In the genomic region with DNA sequence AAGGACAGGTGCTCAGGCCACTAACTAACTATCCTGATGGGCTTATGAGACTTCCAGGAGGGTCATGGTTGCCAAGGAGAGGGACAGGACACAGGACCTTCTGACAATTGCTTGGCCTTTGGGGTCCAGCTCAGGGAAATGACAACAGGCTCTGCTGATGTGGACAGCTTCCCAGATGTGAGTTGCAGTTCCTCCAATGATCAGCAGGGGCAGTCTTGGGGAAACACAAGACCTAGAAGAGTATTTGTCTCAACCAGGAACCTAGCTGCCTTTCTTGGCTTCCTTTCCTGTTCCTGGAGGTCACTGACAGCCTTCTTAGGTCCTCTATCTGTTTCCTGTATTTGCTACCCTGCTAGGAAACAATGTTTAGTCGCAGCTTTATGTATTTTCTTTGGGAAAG, we compare ENCODE assay signal across 10 mouse cellular contexts. TPM values are rescaled to one million over a fixed set of nuclear protein-coding genes. Genes with fewer than 3 reads are reported as not detected.
DNase-seq lines count a peak whose midpoint lies in the region; ATAC-seq and TF ChIP-seq lines count a peak whose summit lies in the region.
"Had no signal": no experiment of that assay in that cellular context is flagged by ENCODE, and none has a peak within 500 bp of the region (broad histone marks: within the 10 kb centered on the region; RNA-seq: fewer than 3 reads in every experiment).

No protein-coding gene starts in this region.

- H3K27ac ChIP-seq in gastrocnemius, adult 2 months = no peak overlapping the region
- no peak overlapping the region for H3K27ac ChIP-seq in neural tube, embryonic 11.5 days (ENCODE audit: low read depth, low read length)
- no peak overlapping the region for H3K27ac ChIP-seq in neural tube, embryonic 15.5 days (replicated peaks)
- no peak overlapping the region for H3K27ac ChIP-seq in liver, adult 2 months (replicated peaks; ENCODE audit: insufficient read depth, low read depth, low read length)
- no peak overlapping the region for H3K27ac ChIP-seq in forebrain, embryonic 15.5 days (replicated peaks)
- H3K27ac ChIP-seq: midbrain, embryonic 10.5 days had no signal

- no peaks in the 10 kb centered on the region for H3K36me3 ChIP-seq in neural tube, embryonic 11.5 days (ENCODE audit: control insufficient read depth, insufficient read depth, low read length)
- H3K36me3 ChIP-seq in neural tube, embryonic 15.5 days = no peaks in the 10 kb centered on the region
- H3K36me3 ChIP-seq in liver, adult 2 months (ENCODE audit: control insufficient read depth, insufficient read depth, low read length) = no peaks in the 10 kb centered on the region
- H3K36me3 ChIP-seq in forebrain, embryonic 15.5 days = no peaks in the 10 kb centered on the region
- H3K36me3 ChIP-seq: midbrain, embryonic 10.5 days had no signal

- DNase-seq in gastrocnemius, adult 2 months = no peak
- DNase-seq in gastrocnemius, postnatal 14 days = no peak
- DNase-seq in neural tube, embryonic 11.5 days (ENCODE audit: low spot score) = peak; percentile 10
- DNase-seq in liver, adult 2 months (ENCODE audit: extremely low read depth, low read depth, low spot score) = peak; percentile 1
- no peak for DNase-seq in cerebellum, postnatal 14 days
- no peak for DNase-seq in layer of hippocampus, adult 11-12 months (ENCODE audit: low spot score)
- DNase-seq: right cerebral cortex, postnatal 25 days had no signal

- no peak overlapping the region for H3K4me3 ChIP-seq in gastrocnemius, adult 2 months
- H3K4me3 ChIP-seq in neural tube, embryonic 11.5 days (ENCODE audit: low read depth, low read length) = no peak overlapping the region
- no peak overlapping the region for H3K4me3 ChIP-seq in neural tube, embryonic 15.5 days (replicated peaks)
- H3K4me3 ChIP-seq in liver, adult 2 months (ENCODE audit: insufficient read depth, low read depth, low read length) = no peak overlapping the region
- H3K4me3 ChIP-seq in forebrain, embryonic 15.5 days = no peak overlapping the region
- H3K4me3 ChIP-seq: midbrain, embryonic 10.5 days had no signal

- no peak for ATAC-seq in neural tube, embryonic 11.5 days (ENCODE audit: insufficient read depth, low FRiP score, low TSS enrichment)
- no peak for ATAC-seq in neural tube, embryonic 15.5 days (ENCODE audit: low FRiP score)
- ATAC-seq in forebrain, embryonic 15.5 days (replicated peaks) = no peak

- H3K9me3 ChIP-seq in neural tube, embryonic 11.5 days (ENCODE audit: control insufficient read depth, low read length) = no peaks in the 10 kb centered on the region; the same call in 1 of the 2 replicates
- no peaks in the 10 kb centered on the region for H3K9me3 ChIP-seq in neural tube, embryonic 15.5 days (replicated peaks)
- no peaks in the 10 kb centered on the region for H3K9me3 ChIP-seq in forebrain, embryonic 15.5 days

- WGBS in neural tube, embryonic 11.5 days = 11% methylated on average over 1 of the region's 1 CpGs
- WGBS in neural tube, embryonic 15.5 days = 12% methylated on average over 1 of the region's 1 CpGs
- WGBS in liver, adult 2 months = 8% methylated on average over 1 of the region's 1 CpGs
- 35% methylated on average over 1 of the region's 1 CpGs for WGBS in forebrain, embryonic 15.5 days

- TF ChIP-seq CTCF in gastrocnemius, adult 2 months (IDR thresholded peaks at IDR 0.05) = peak; percentile 36; the same call in 1 of the 2 replicates
- TF ChIP-seq CTCF in liver, adult 2 months (IDR thresholded peaks at IDR 0.05; ENCODE audit: low read depth, low read length) = peak; percentile 26; the same call in 1 of the 2 replicates

- no peaks in the 10 kb centered on the region for H3K4me1 ChIP-seq in neural tube, embryonic 11.5 days (ENCODE audit: control insufficient read depth, insufficient read depth, low read length)
- no peaks in the 10 kb centered on the region for H3K4me1 ChIP-seq in neural tube, embryonic 15.5 days
- no peaks in the 10 kb centered on the region for H3K4me1 ChIP-seq in liver, adult 2 months (ENCODE audit: control insufficient read depth, insufficient read depth, low read length)
- H3K4me1 ChIP-seq in forebrain, embryonic 15.5 days = no peaks in the 10 kb centered on the region
- H3K4me1 ChIP-seq: midbrain, embryonic 10.5 days had no signal

- H3K27me3 ChIP-seq in neural tube, embryonic 11.5 days (ENCODE audit: control insufficient read depth, insufficient read depth, low read length) = no peaks in the 10 kb centered on the region
- H3K27me3 ChIP-seq in neural tube, embryonic 15.5 days (replicated peaks) = no peaks in the 10 kb centered on the region
- H3K27me3 ChIP-seq in liver, adult 2 months (ENCODE audit: control insufficient read depth, insufficient read depth, low read length) = no peaks in the 10 kb centered on the region
- no peaks in the 10 kb centered on the region for H3K27me3 ChIP-seq in forebrain, embryonic 15.5 days

- H3K79me2 ChIP-seq in liver, adult 2 months (ENCODE audit: control insufficient read depth, insufficient read depth, low read length) = no peaks in the 10 kb centered on the region

- no peak overlapping the region for H3K9ac ChIP-seq in neural tube, embryonic 11.5 days (ENCODE audit: low read length)
- no peak overlapping the region for H3K9ac ChIP-seq in neural tube, embryonic 15.5 days (replicated peaks)
- H3K9ac ChIP-seq in liver, adult 2 months (ENCODE audit: low read depth, low read length) = no peak overlapping the region
- no peak overlapping the region for H3K9ac ChIP-seq in forebrain, embryonic 15.5 days (replicated peaks)

- no peak overlapping the region for H3K4me2 ChIP-seq in neural tube, embryonic 11.5 days (ENCODE audit: low read depth)
- H3K4me2 ChIP-seq in neural tube, embryonic 15.5 days = no peak overlapping the region
- H3K4me2 ChIP-seq in forebrain, embryonic 15.5 days (replicated peaks) = no peak overlapping the region

- intact Hi-C loops in gastrocnemius, adult 2 months (cut with DNase I) = no loop called here
- intact Hi-C loops in gastrocnemius, postnatal 14 days (cut with DNase I; ENCODE audit: low total_unique reads) = no loop called here

- no peak for TF ChIP-seq POLR2A in liver, adult 2 months (IDR thresholded peaks at IDR 0.05; ENCODE audit: extremely low read depth, insufficient read depth, low read length)

RNA-seq across cellular contexts. Expression of a gene that starts 17.4 kb away (rescaled TPM):
- under 1 TPM; 0.08 to 0.14 TPM for total RNA-seq in gastrocnemius, adult 2 months (2021)
- under 1 TPM; 0.04 to 0.09 TPM for total RNA-seq in gastrocnemius, postnatal 14 days (2021)
- polyA plus RNA-seq in neural tube, embryonic 11.5 days (2014; fragmentation: Nextera tagmentation; extraction: Ambion mirVana) = 0.09 TPM in 1 of 2 replicates, not detected in the other
- 2.7 and 2.9 TPM in 2 replicates for polyA plus RNA-seq in neural tube, embryonic 15.5 days (2015; fragmentation: Nextera tagmentation; extraction: Ambion mirVana)
- not detected in 2 replicates for total RNA-seq in liver, adult 2 months (2014; rRNA removed)
- not detected in 2 replicates for polyA plus RNA-seq in liver, adult 2 months (2012; rRNA removed)
- polyA plus RNA-seq in forebrain, embryonic 15.5 days (2015; fragmentation: Nextera tagmentation; extraction: Ambion mirVana) = 1.7 and 2.7 TPM in 2 replicates

RNA-seq across cellular contexts. Expression of a gene that starts 29.1 kb away (rescaled TPM):
- total RNA-seq in gastrocnemius, adult 2 months (2021) = 1 to 10 TPM in 1 of 2 experiments, under 1 TPM in 1; 0.84 to 1.6 TPM
- 1 to 10 TPM; 1.6 to 6.0 TPM for total RNA-seq in gastrocnemius, postnatal 14 days (2021)
- polyA plus RNA-seq in neural tube, embryonic 11.5 days (2014; fragmentation: Nextera tagmentation; extraction: Ambion mirVana) = 6.9 and 7.6 TPM in 2 replicates
- polyA plus RNA-seq in neural tube, embryonic 15.5 days (2015; fragmentation: Nextera tagmentation; extraction: Ambion mirVana) = 5.3 and 11.7 TPM in 2 replicates
- 0.07 and 0.09 TPM in 2 replicates for total RNA-seq in liver, adult 2 months (2014; rRNA removed)
- 0.01 and 0.05 TPM in 2 replicates for polyA plus RNA-seq in liver, adult 2 months (2012; rRNA removed)
- polyA plus RNA-seq in forebrain, embryonic 15.5 days (2015; fragmentation: Nextera tagmentation; extraction: Ambion mirVana) = 4.3 and 4.9 TPM in 2 replicates

RNA-seq across cellular contexts. Expression of a gene that starts 58.8 kb away (rescaled TPM):
- not detected for total RNA-seq in gastrocnemius, adult 2 months (2021)
- not detected for total RNA-seq in gastrocnemius, postnatal 14 days (2021)
- not detected in 2 replicates for polyA plus RNA-seq in neural tube, embryonic 11.5 days (2014; fragmentation: Nextera tagmentation; extraction: Ambion mirVana)
- polyA plus RNA-seq in neural tube, embryonic 15.5 days (2015; fragmentation: Nextera tagmentation; extraction: Ambion mirVana) = not detected in 2 replicates
- not detected in 2 replicates for total RNA-seq in liver, adult 2 months (2014; rRNA removed)
- polyA plus RNA-seq in liver, adult 2 months (2012; rRNA removed) = not detected in 2 replicates
- polyA plus RNA-seq in forebrain, embryonic 15.5 days (2015; fragmentation: Nextera tagmentation; extraction: Ambion mirVana) = 0.05 TPM in 1 of 2 replicates, not detected in the other
- polyA plus RNA-seq: midbrain, embryonic 10.5 days had no signal

Comparison
In these comparisons a context has a peak if more than half of its experiments do, and no peak if none do; other contexts are left out.
1. DNase-seq: peak in neural tube, embryonic 11.5 days (single experiment) and liver, adult 2 months (single experiment); none in gastrocnemius, adult 2 months (single experiment), gastrocnemius, postnatal 14 days (single experiment), cerebellum, postnatal 14 days (0 of 2) and layer of hippocampus, adult 11-12 months (single experiment).